8 mouse cellular contexts compared by ENCODE assay signal in the genomic region with DNA sequence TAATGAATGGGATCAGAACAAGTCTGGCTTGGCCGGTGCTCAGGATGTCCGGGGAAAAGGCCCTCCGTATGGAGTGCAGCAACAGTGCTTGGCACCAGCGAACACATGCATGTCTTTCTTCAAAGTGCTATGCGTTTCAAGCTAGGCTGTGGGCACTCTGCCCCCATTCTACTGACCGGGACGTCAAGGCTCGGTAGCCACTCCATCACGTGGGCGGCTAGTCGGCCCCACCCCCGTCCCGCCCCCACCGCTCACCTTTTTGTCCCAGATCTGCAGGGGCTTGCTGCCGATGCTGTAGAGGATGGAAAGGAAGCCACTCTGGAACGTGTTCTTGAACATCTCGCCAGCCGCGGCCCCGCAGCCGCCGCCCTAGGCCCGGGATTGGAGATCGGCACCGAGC. TPM values are rescaled to one million over a fixed set of nuclear protein-coding genes. Genes with fewer than 3 reads are reported as not detected.
DNase-seq lines count a peak whose midpoint lies in the region; ATAC-seq and TF ChIP-seq lines count a peak whose summit lies in the region.

No protein-coding gene starts in this region.

- TF ChIP-seq CTCF in kidney, adult 2 months (conservative IDR thresholded peaks at IDR 0.05; ENCODE audit: insufficient read depth, insufficient read length, low read depth, low read length): no peak
- TF ChIP-seq CTCF in MEL (IDR thresholded peaks at IDR 0.05 in 2 of 3, conservative IDR thresholded peaks at IDR 0.05 in 1 of 3; ENCODE audit: control insufficient read depth in 1 of 3, insufficient read depth in 1 of 3, low read depth in 2 of 3, low read length in 3 of 3, poor library complexity in 1 of 3, severe bottlenecking in 1 of 3): no peak

- H3K4me1 ChIP-seq in kidney, adult 2 months (ENCODE audit: control insufficient read depth, insufficient read depth, low read length): peaks cover 20% of the 10 kb centered on the region
- peaks cover 11 to 38% of the 10 kb centered on the region in 2 experiments for H3K4me1 ChIP-seq in MEL (ENCODE audit: control insufficient read depth in 1 of 2, insufficient read depth in 2 of 2, low read length in 2 of 2)
- H3K4me1 ChIP-seq in embryonic facial prominence, embryonic 15.5 days: peaks cover 43% of the 10 kb centered on the region
- H3K4me1 ChIP-seq in intestine, embryonic 15.5 days (replicated peaks): peaks cover 34% of the 10 kb centered on the region
- H3K4me1 ChIP-seq in liver, embryonic 15.5 days (replicated peaks): peaks cover 59% of the 10 kb centered on the region
- peaks cover 27% of the 10 kb centered on the region for H3K4me1 ChIP-seq in stomach, embryonic 15.5 days

- H3K27ac ChIP-seq in kidney, adult 2 months (ENCODE audit: insufficient read depth, low read depth, low read length): peak overlapping the region; percentile 68
- peak overlapping the region; percentile 71 for H3K27ac ChIP-seq in MEL (ENCODE audit: control insufficient read depth, low read depth, low read length)
- H3K27ac ChIP-seq in embryonic facial prominence, embryonic 15.5 days (replicated peaks): peak overlapping the region; percentile 95
- H3K27ac ChIP-seq in intestine, embryonic 15.5 days: peak overlapping the region; percentile 93
- H3K27ac ChIP-seq in liver, embryonic 15.5 days (replicated peaks): peak overlapping the region; percentile 90
- peak overlapping the region; percentile 93 for H3K27ac ChIP-seq in stomach, embryonic 15.5 days

- H3K4me3 ChIP-seq in kidney, adult 2 months (ENCODE audit: insufficient read depth, low read depth, low read length): peak overlapping the region; percentile 73
- H3K4me3 ChIP-seq in MEL (ENCODE audit: control insufficient read depth in 1 of 2, insufficient read depth in 1 of 2, low read depth in 2 of 2, low read length in 2 of 2): peak overlapping the region; percentile 89 to 96
- H3K4me3 ChIP-seq in embryonic facial prominence, embryonic 15.5 days (replicated peaks): peak overlapping the region; percentile 97
- peak overlapping the region; percentile 95 for H3K4me3 ChIP-seq in intestine, embryonic 15.5 days (replicated peaks)
- H3K4me3 ChIP-seq in liver, embryonic 15.5 days (replicated peaks): peak overlapping the region; percentile 95
- peak overlapping the region; percentile 87 for H3K4me3 ChIP-seq in stomach, embryonic 15.5 days (replicated peaks)

- WGBS in kidney, adult 2 months: under 1% methylated on average over 25 of the region's 25 CpGs
- WGBS in embryonic facial prominence, embryonic 15.5 days: under 1% methylated on average over 25 of the region's 25 CpGs
- WGBS in intestine, embryonic 15.5 days: under 1% methylated on average over 25 of the region's 25 CpGs
- WGBS in liver, embryonic 15.5 days (ENCODE audit: insufficient replicate concordance): under 1% methylated on average over 25 of the region's 25 CpGs
- WGBS in stomach, embryonic 15.5 days: under 1% methylated on average over 25 of the region's 25 CpGs

- peak overlapping the region; percentile 92 for H3K9ac ChIP-seq in MEL (ENCODE audit: control insufficient read depth, low read depth, low read length, poor library complexity, severe bottlenecking)
- peak overlapping the region; percentile 96 for H3K9ac ChIP-seq in embryonic facial prominence, embryonic 15.5 days
- peak overlapping the region; percentile 94 for H3K9ac ChIP-seq in intestine, embryonic 15.5 days
- H3K9ac ChIP-seq in liver, embryonic 15.5 days: peak overlapping the region; percentile 90
- H3K9ac ChIP-seq in stomach, embryonic 15.5 days: peak overlapping the region; percentile 87

- no peaks in the 10 kb centered on the region for H3K36me3 ChIP-seq in kidney, adult 2 months (ENCODE audit: control insufficient read depth, insufficient read depth, low read length)
- peaks cover 0 to 32% of the 10 kb centered on the region in 2 experiments; a peak in 2 of 4 replicates for H3K36me3 ChIP-seq in MEL (ENCODE audit: control insufficient read depth in 1 of 2, insufficient read depth in 2 of 2, low read length in 2 of 2)
- no peaks in the 10 kb centered on the region for H3K36me3 ChIP-seq in embryonic facial prominence, embryonic 15.5 days
- H3K36me3 ChIP-seq in intestine, embryonic 15.5 days: no peaks in the 10 kb centered on the region
- H3K36me3 ChIP-seq in liver, embryonic 15.5 days (replicated peaks): no peaks in the 10 kb centered on the region
- no peaks in the 10 kb centered on the region for H3K36me3 ChIP-seq in stomach, embryonic 15.5 days

- peak overlapping the region; percentile 78 for H3K4me2 ChIP-seq in embryonic facial prominence, embryonic 15.5 days (replicated peaks)
- H3K4me2 ChIP-seq in intestine, embryonic 15.5 days (replicated peaks): peak overlapping the region; percentile 78
- peak overlapping the region; percentile 90 for H3K4me2 ChIP-seq in liver, embryonic 15.5 days
- peak overlapping the region; percentile 89 for H3K4me2 ChIP-seq in stomach, embryonic 15.5 days

- H3K79me2 ChIP-seq in MEL (ENCODE audit: control insufficient read depth, insufficient read depth, low read length, poor library complexity): peaks cover 43% of the 10 kb centered on the region

- no peaks in the 10 kb centered on the region for H3K27me3 ChIP-seq in kidney, adult 2 months (replicated peaks; ENCODE audit: control insufficient read depth, insufficient read depth, low read length)
- H3K27me3 ChIP-seq in MEL (ENCODE audit: control insufficient read depth in 1 of 2, insufficient read depth in 2 of 2, low read length in 2 of 2): no peaks in the 10 kb centered on the region
- H3K27me3 ChIP-seq in embryonic facial prominence, embryonic 15.5 days: no peaks in the 10 kb centered on the region
- no peaks in the 10 kb centered on the region for H3K27me3 ChIP-seq in intestine, embryonic 15.5 days (replicated peaks)
- no peaks in the 10 kb centered on the region for H3K27me3 ChIP-seq in liver, embryonic 15.5 days
- no peaks in the 10 kb centered on the region for H3K27me3 ChIP-seq in stomach, embryonic 15.5 days (replicated peaks)

- no peak for TF ChIP-seq RAD21 in MEL (IDR thresholded peaks at IDR 0.05; ENCODE audit: low read depth, low read length)

- TF ChIP-seq EP300 in MEL (IDR thresholded peaks at IDR 0.05; ENCODE audit: low read depth in 1 of 2, low read length in 2 of 2): no peak

- DNase-seq in kidney, adult 2 months: peak; percentile 60
- no peak for DNase-seq in kidney, adult 18-20 months
- no peak for DNase-seq in MEL (ENCODE audit: low read depth, low spot score)
- DNase-seq in ovary, adult 18-20 months (ENCODE audit: low spot score): no peak

- H3K9me3 ChIP-seq in MEL (replicated peaks; ENCODE audit: insufficient read depth, low read length): no peaks in the 10 kb centered on the region
- no peaks in the 10 kb centered on the region for H3K9me3 ChIP-seq in embryonic facial prominence, embryonic 15.5 days (replicated peaks)
- no peaks in the 10 kb centered on the region for H3K9me3 ChIP-seq in intestine, embryonic 15.5 days
- no peaks in the 10 kb centered on the region for H3K9me3 ChIP-seq in liver, embryonic 15.5 days (replicated peaks)
- no peaks in the 10 kb centered on the region for H3K9me3 ChIP-seq in stomach, embryonic 15.5 days

- peak; percentile 11 for ATAC-seq in embryonic facial prominence, embryonic 15.5 days (ENCODE audit: insufficient number of reproducible peaks, low FRiP score, low TSS enrichment, low read depth)
- peak; percentile 53 for ATAC-seq in intestine, embryonic 15.5 days
- ATAC-seq in liver, embryonic 15.5 days (ENCODE audit: insufficient read depth): peak; percentile 43
- peak; percentile 34; the same call in 1 of the 2 replicates for ATAC-seq in stomach, embryonic 15.5 days (ENCODE audit: insufficient read depth, low FRiP score, low read depth)

- TF ChIP-seq POLR2A in kidney, adult 2 months (IDR thresholded peaks at IDR 0.05; ENCODE audit: low read depth, low read length): no peak
- no peak for TF ChIP-seq POLR2A in MEL (IDR thresholded peaks at IDR 0.05; ENCODE audit: control insufficient read depth in 1 of 2, insufficient read depth in 1 of 2, low read depth in 1 of 2, low read length in 2 of 2, poor library complexity in 1 of 2)

TF ChIP-seq in MEL, 35 proteins besides CTCF, POLR2A, EP300 and RAD21:
- no peak for TF ChIP-seq POLR2AphosphoS5 (IDR thresholded peaks at IDR 0.05; ENCODE audit: borderline replicate concordance, low read depth, low read length)
- TF ChIP-seq MEF2A (IDR thresholded peaks at IDR 0.05; ENCODE audit: extremely low read depth, insufficient replicate concordance, low read depth, low read length, poor library complexity, severe bottlenecking): no peak
- TF ChIP-seq USF1 (IDR thresholded peaks at IDR 0.05; ENCODE audit: low read depth, low read length): peak; percentile 81

RNA-seq across cellular contexts. Expression of gene Cfap20, which starts 0.4 kb away (rescaled TPM):
- polyA plus RNA-seq in kidney, adult 2 months (2012; rRNA removed): 35.7 and 41.2 TPM in 2 replicates
- total RNA-seq in MEL (2012; rRNA removed): 56.2 and 62.0 TPM in 2 replicates
- polyA plus RNA-seq in MEL (2012; ENCODE audit: insufficient read depth in 1 of 2, insufficient read length in 2 of 2, low read depth in 1 of 2, low replicate concordance in 2 of 2, missing spikeins in 1 of 2): 100 to 1,000 TPM in 1 of 2 experiments, 10 to 100 TPM in 1; 77.7 to 281 TPM
- polyA plus RNA-seq in embryonic facial prominence, embryonic 15.5 days (2015; fragmentation: Nextera tagmentation; extraction: Ambion mirVana): 138 and 155 TPM in 2 replicates
- 114 and 123 TPM in 2 replicates for polyA plus RNA-seq in intestine, embryonic 15.5 days (2015; fragmentation: Nextera tagmentation; extraction: Ambion mirVana)
- 28.2 and 31.5 TPM in 2 replicates for polyA plus RNA-seq in liver, embryonic 15.5 days (2015; fragmentation: Nextera tagmentation; extraction: Ambion mirVana)
- 134 and 140 TPM in 2 replicates for polyA plus RNA-seq in stomach, embryonic 15.5 days (2015; fragmentation: Nextera tagmentation; extraction: Ambion mirVana)

RNA-seq across cellular contexts. Expression of gene Csnk2a2, which starts 55.6 kb away (rescaled TPM):
- 15.7 and 19.6 TPM in 2 replicates for polyA plus RNA-seq in kidney, adult 2 months (2012; rRNA removed)
- 42.3 and 44.0 TPM in 2 replicates for total RNA-seq in MEL (2012; rRNA removed)
- polyA plus RNA-seq in MEL (2012; ENCODE audit: insufficient read depth in 1 of 2, insufficient read length in 2 of 2, low read depth in 1 of 2, low replicate concordance in 2 of 2, missing spikeins in 1 of 2): 100 to 1,000 TPM in 1 of 2 experiments, not detected in 1; 121 TPM
- 11.2 and 14.6 TPM in 2 replicates for polyA plus RNA-seq in embryonic facial prominence, embryonic 15.5 days (2015; fragmentation: Nextera tagmentation; extraction: Ambion mirVana)
- polyA plus RNA-seq in intestine, embryonic 15.5 days (2015; fragmentation: Nextera tagmentation; extraction: Ambion mirVana): 10.5 and 11.5 TPM in 2 replicates
- polyA plus RNA-seq in liver, embryonic 15.5 days (2015; fragmentation: Nextera tagmentation; extraction: Ambion mirVana): 3.9 and 4.3 TPM in 2 replicates
- 8.8 and 11.1 TPM in 2 replicates for polyA plus RNA-seq in stomach, embryonic 15.5 days (2015; fragmentation: Nextera tagmentation; extraction: Ambion mirVana)
